Mouse (Mus musculus) ES-E14 (cell line): ENCODE data around the gene Gng10.

Experiments used
- CHD2 ChIP-seq: IDR thresholded peaks from 2 replicates; pipeline ENCODE4 v1.6.1; 2014; ENCODE audit warnings: mild to moderate bottlenecking, low read depth, low read length, inconsistent platforms
- ZC3H11A ChIP-seq: IDR thresholded peaks from 2 replicates; pipeline ENCODE4 v1.6.1; 2012; ENCODE audit warnings: low read depth, mild to moderate bottlenecking, inconsistent platforms, low read length, borderline replicate concordance

DNA sequence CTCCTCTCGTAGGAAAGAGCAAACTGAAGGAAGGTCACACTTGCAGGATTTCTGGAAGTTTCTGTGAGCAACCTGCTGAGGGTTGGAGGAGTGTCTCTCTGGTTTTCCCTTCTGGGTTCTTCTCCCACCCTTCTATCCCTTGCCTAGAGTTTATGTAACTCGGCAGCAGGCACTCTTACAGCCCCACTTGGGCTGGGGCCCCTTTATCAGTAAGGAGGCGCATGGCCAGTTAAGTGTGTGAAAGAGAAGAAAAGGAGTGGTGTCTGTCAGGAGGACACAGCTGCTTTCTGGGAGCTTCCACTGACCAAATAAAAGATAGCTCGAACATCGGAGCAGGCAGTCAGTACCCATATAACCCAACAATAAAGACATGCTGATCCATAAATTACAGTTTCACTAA lies 42.7 kb upstream of the Gng10 start:
- no peak for TF ChIP-seq CHD2
- TF ChIP-seq ZC3H11A, result no peak
